Mouse (Mus musculus): ENCODE measurements at regions not wholly inside any gene's neighbourhood (a gene's known extent, or its start where the extent isn't known, plus 50 kb on each side); places are given as distances from the start of the nearest gene placed in this dataset.
A peak's percentile ranks its signal among the peaks of the same experiment; 100 is the strongest.

GRCm38 (mm10) chr13:41694749-41695419 lies 89.2 kb downstream of the Tmem170b start:
- H3K4me3 ChIP-seq: no peak overlapping the region
- WGBS: 88% methylated on average over 9 of the region's 9 CpGs
- no peaks in the 10 kb centered on the region for H3K9me3 ChIP-seq
- H3K4me2 ChIP-seq (replicated peaks): no peak overlapping the region
- H3K4me1 ChIP-seq: no peaks in the 10 kb centered on the region
- no peak overlapping the region for H3K27ac ChIP-seq
- no peak overlapping the region for H3K9ac ChIP-seq
- H3K27me3 ChIP-seq (replicated peaks): no peaks in the 10 kb centered on the region
- no peak for ATAC-seq (ENCODE audit: low FRiP score, low read depth)
- H3K36me3 ChIP-seq: no peaks in the 10 kb centered on the region

DNA sequence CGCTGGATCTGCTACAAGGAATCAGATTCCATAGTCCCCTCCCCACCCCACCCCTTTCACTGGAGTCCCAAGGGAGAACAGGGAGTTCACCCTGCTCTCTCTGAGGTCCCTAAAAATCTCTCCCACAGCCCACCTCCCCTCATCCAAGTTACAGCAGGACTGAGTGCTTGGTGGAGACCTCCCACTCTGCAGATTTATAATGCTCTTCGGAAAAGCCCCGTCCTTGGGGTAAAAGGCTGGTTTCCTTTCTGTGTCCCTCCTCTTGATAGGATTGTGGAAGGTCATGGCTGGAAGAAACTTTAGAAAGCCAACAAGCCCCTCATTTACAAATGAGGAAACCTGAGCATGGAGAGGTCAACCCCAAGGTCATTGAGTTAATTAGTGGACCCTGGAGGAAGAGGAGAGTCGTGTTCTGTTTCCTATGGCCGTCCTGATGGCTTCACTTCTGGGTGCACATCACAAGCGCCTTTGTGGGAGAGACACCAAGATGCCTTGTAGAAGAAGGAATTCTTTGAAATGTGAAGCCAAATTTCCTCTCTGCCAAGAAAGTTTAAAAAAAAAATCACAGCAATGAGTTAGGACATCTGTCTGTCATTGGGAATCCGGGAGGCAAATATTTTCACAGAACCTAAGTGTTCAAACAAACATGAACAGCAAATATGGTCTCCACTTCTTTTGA lies 91.2 kb downstream of the Tmem170b start:
- Histone ChIP-seq H3K27me3 (replicated peaks) (no peaks in the 10 kb centered on the region), H3K4me1 (no peaks in the 10 kb centered on the region), H3K4me3 (no peak overlapping the region), H3K36me3 (no peaks in the 10 kb centered on the region), H3K9me3 (no peaks in the 10 kb centered on the region), H3K27ac (no peak overlapping the region), H3K4me2 (replicated peaks) (no peak overlapping the region), H3K9ac (no peak overlapping the region)
- WGBS: 77% methylated on average over 7 of the region's 7 CpGs
- ATAC-seq (ENCODE audit: low FRiP score, low read depth): no peak

DNA sequence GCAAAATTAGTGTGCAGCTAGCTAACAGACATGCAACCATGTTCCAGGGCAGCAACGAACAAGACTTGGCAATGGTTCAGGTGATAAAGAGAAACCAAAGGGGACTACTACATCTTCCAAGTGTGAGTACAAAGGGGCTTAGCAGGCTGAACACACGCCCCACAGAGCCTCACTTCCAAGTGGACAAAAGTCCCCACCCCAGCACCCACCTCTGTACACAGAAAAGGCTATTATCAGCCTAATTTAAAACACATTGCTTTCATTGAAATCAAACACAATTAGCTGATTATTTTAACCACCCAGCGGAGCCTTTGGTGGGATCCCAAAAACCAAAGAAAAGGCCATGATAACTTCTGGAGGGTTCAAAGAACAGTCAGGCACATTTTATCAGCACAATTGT lies 95.6 kb downstream of the Tmem170b start:
- no peaks in the 10 kb centered on the region for H3K4me1 ChIP-seq

GRCm38 (mm10) chr13:41701829-41702231 lies 96.1 kb downstream of the Tmem170b start:
- no peaks in the 10 kb centered on the region for H3K9me3 ChIP-seq
- H3K4me3 ChIP-seq: no peak overlapping the region
- H3K4me2 ChIP-seq (replicated peaks): no peak overlapping the region
- WGBS: 74% methylated on average over 8 of the region's 8 CpGs
- no peaks in the 10 kb centered on the region for H3K4me1 ChIP-seq
- H3K36me3 ChIP-seq: no peaks in the 10 kb centered on the region
- no peak overlapping the region for H3K27ac ChIP-seq
- H3K9ac ChIP-seq: no peak overlapping the region
- H3K27me3 ChIP-seq (replicated peaks): no peaks in the 10 kb centered on the region
- no peak for ATAC-seq (ENCODE audit: low FRiP score, low read depth)

More for the DNA sequence above, 95.6 kb downstream of the Tmem170b start:
- Histone ChIP-seq H3K9me3 (no peaks in the 10 kb centered on the region), H3K27me3 (replicated peaks) (no peaks in the 10 kb centered on the region), H3K4me3 (no peak overlapping the region), H3K27ac (no peak overlapping the region), H3K9ac (no peak overlapping the region), H3K4me2 (replicated peaks) (no peak overlapping the region), H3K36me3 (no peaks in the 10 kb centered on the region)
- WGBS: 67% methylated on average over 3 of the region's 3 CpGs
- no peak for ATAC-seq (ENCODE audit: low FRiP score, low read depth)

GRCm38 (mm10) chr13:41703196-41703595 lies 97.5 kb downstream of the Tmem170b start:
- no peak for ATAC-seq (ENCODE audit: low FRiP score, low read depth)
- H3K27me3 ChIP-seq (replicated peaks): no peaks in the 10 kb centered on the region
- no peak overlapping the region for H3K4me2 ChIP-seq (replicated peaks)
- 86% methylated on average over 2 of the region's 2 CpGs for WGBS
- H3K9me3 ChIP-seq: no peaks in the 10 kb centered on the region
- H3K4me3 ChIP-seq: no peak overlapping the region
- H3K27ac ChIP-seq: no peak overlapping the region
- H3K36me3 ChIP-seq: no peaks in the 10 kb centered on the region
- H3K9ac ChIP-seq: no peak overlapping the region
- H3K4me1 ChIP-seq: no peaks in the 10 kb centered on the region

DNA sequence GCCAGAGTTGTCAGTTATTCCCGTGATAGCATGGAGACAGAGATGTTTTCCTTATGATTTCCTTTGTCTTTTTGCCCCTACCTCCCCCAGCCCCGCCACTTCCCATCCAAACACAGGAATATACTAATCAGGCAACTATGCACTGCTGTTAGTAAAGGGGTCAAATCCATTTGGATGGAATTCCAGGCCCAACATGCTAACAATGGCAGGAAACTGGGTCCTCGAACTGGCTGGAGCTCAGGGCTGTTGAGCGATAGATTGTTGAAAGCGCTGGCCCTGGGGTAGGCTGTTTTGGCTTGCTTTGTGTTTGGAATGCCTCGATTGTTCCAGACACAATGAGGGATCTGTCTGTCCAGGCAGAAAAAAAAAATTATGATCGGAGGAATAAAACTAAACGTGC lies 97.9 kb downstream of the Tmem170b start:
- no peaks in the 10 kb centered on the region for H3K4me1 ChIP-seq
- no peak overlapping the region for H3K9ac ChIP-seq
- no peaks in the 10 kb centered on the region for H3K36me3 ChIP-seq
- no peak overlapping the region for H3K4me2 ChIP-seq (replicated peaks)
- no peaks in the 10 kb centered on the region for H3K9me3 ChIP-seq
- no peak overlapping the region for H3K4me3 ChIP-seq
- no peaks in the 10 kb centered on the region for H3K27me3 ChIP-seq (replicated peaks)
- 70% methylated on average over 8 of the region's 8 CpGs for WGBS
- no peak for ATAC-seq (ENCODE audit: low FRiP score, low read depth)
- H3K27ac ChIP-seq: no peak overlapping the region

GRCm38 (mm10) chr13:41704806-41705205 lies 99.1 kb downstream of the Tmem170b start:
- Histone ChIP-seq H3K4me3 (no peak overlapping the region), H3K27me3 (replicated peaks) (no peaks in the 10 kb centered on the region), H3K4me1 (0 out of 2 replicates have a peak, but pooled peaks cover 3% of the 10 kb centered on the region), H3K27ac (no peak overlapping the region), H3K9me3 (no peaks in the 10 kb centered on the region), H3K4me2 (replicated peaks) (no peak overlapping the region), H3K9ac (no peak overlapping the region), H3K36me3 (no peaks in the 10 kb centered on the region)
- no peak for ATAC-seq (ENCODE audit: low FRiP score, low read depth)
- 95% methylated on average over 2 of the region's 2 CpGs for WGBS

DNA sequence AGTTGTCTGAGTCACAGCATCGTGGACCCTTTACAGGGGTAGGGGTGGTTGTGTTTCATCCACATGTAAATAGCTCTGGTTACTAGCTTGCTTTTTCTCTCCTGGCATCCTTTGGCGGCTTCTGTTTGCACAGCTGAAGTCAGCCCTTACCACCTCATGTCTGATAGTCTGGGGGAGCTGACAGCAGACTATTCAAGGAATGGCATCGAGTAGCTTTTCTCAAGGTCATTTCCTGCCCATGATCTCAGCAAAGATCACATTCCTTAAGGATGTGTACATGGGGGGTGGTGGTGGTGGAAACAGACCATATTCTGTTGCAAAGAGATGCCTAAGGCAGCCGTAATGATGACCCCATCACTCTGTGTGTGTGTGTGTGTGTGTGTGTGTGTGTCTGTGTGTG lies 99.9 kb downstream of the Tmem170b start:
- 0 out of 2 replicates have a peak, but pooled peaks cover 3% of the 10 kb centered on the region for H3K4me1 ChIP-seq
- H3K27me3 ChIP-seq (replicated peaks): no peaks in the 10 kb centered on the region
- no peak overlapping the region for H3K4me2 ChIP-seq (replicated peaks)
- H3K4me3 ChIP-seq: no peak overlapping the region
- H3K9me3 ChIP-seq: no peaks in the 10 kb centered on the region
- no peak for ATAC-seq (ENCODE audit: low FRiP score, low read depth)
- H3K36me3 ChIP-seq: no peaks in the 10 kb centered on the region
- WGBS: 69% methylated on average over 4 of the region's 4 CpGs
- no peak overlapping the region for H3K9ac ChIP-seq
- no peak overlapping the region for H3K27ac ChIP-seq

DNA sequence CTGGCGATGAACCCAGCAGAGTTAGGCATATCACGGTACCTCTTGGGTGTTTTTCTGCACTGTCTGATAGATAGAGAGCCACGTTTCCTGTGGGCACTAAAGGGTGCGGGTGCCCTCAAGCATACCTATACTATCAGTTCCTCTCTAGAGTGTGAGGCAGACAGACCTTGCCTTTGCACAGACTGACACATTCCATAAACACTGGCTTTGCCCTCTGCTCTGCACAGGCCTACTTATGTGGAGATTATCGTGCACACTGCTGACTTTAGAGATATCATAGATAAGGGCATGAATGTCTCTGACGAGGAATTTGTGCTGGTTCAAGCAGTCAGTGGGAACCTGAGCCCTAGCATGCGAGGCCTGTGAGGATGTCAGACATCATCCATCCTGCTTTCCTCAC lies 102.1 kb downstream of the Tmem170b start:
- no peaks in the 10 kb centered on the region for H3K9me3 ChIP-seq
- H3K36me3 ChIP-seq: no peaks in the 10 kb centered on the region
- 0 out of 2 replicates have a peak, but pooled peaks cover 4% of the 10 kb centered on the region for H3K4me1 ChIP-seq
- ATAC-seq (ENCODE audit: low FRiP score, low read depth): no peak
- 88% methylated on average over 7 of the region's 7 CpGs for WGBS
- H3K4me3 ChIP-seq: no peak overlapping the region
- no peaks in the 10 kb centered on the region for H3K27me3 ChIP-seq (replicated peaks)
- no peak overlapping the region for H3K4me2 ChIP-seq (replicated peaks)
- no peak overlapping the region for H3K27ac ChIP-seq
- H3K9ac ChIP-seq: no peak overlapping the region

- H3K4me2 ChIP-seq (replicated peaks): no peak overlapping the region
- no peak overlapping the region for H3K27ac ChIP-seq
- no peaks in the 10 kb centered on the region for H3K9me3 ChIP-seq
- H3K36me3 ChIP-seq: no peaks in the 10 kb centered on the region
- H3K4me1 ChIP-seq: 0 out of 2 replicates have a peak, but pooled peaks cover 6% of the 10 kb centered on the region
- 74% methylated on average over 7 of the region's 7 CpGs for WGBS
- no peak overlapping the region for H3K9ac ChIP-seq
- ATAC-seq (ENCODE audit: low FRiP score, low read depth): no peak
- H3K4me3 ChIP-seq: no peak overlapping the region
- no peaks in the 10 kb centered on the region for H3K27me3 ChIP-seq (replicated peaks)
These were observed 103.4 kb downstream of the Tmem170b start for GRCm38 (mm10) chr13:41709071-41709470.

DNA sequence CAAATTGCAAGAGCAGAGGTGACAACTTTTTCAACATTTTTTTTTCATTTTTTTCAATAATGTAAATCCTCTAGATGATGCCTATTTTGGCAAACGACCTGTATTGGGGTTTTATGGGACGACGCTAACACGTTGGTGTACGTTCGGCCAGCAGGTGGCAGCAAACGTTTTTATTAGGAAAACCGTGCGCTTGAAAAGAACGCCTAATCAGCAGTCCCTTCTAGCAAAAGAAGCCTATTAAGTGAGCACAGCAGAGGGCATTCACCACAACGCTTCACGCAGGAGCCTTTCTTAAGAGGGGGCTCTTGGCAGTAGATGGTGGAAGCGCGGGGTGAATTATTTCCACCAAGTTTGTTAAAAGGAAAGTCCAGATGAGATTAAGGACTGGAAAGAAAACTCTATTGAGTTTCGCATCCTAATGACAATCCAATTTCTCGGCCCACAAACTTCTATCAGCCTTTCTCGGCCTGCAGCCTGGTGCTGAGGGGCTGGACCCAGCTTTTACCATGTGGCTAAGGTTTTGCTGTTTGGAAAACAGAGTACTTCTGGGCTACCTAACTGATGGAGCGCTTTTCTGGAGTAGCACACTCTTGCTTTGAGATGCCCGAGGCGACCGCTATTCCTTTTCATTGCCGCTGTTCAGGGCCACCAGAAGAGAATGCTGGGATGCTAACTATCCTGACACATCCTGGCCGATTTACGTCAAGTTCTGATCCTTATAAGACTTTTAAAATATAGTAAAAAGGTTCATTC lies 103.9 kb downstream of the Tmem170b start:
- Histone ChIP-seq H3K4me2 (replicated peaks) (no peak overlapping the region; the same call in 1 of the 2 replicates), H3K4me3 (no peak overlapping the region), H3K36me3 (no peaks in the 10 kb centered on the region), H3K27ac (no peak overlapping the region), H3K9ac (no peak overlapping the region), H3K27me3 (replicated peaks) (no peaks in the 10 kb centered on the region), H3K4me1 (0 out of 2 replicates have a peak, but pooled peaks cover 6% of the 10 kb centered on the region), H3K9me3 (no peaks in the 10 kb centered on the region)
- WGBS: 36% methylated on average over 24 of the region's 24 CpGs
- ATAC-seq (ENCODE audit: low FRiP score, low read depth): 0 out of 2 replicates have a peak, but pooled peaks have one; percentile 53

- H3K4me3 ChIP-seq: no peak overlapping the region
- no peaks in the 10 kb centered on the region for H3K36me3 ChIP-seq
- no peak overlapping the region for H3K4me2 ChIP-seq (replicated peaks)
- no peak overlapping the region for H3K9ac ChIP-seq
- H3K27me3 ChIP-seq (replicated peaks): no peaks in the 10 kb centered on the region
- WGBS: 58% methylated on average over 8 of the region's 8 CpGs
- no peak overlapping the region for H3K27ac ChIP-seq
- H3K9me3 ChIP-seq: no peaks in the 10 kb centered on the region
- no peak for ATAC-seq (ENCODE audit: low FRiP score, low read depth)
- 0 out of 2 replicates have a peak, but pooled peaks cover 6% of the 10 kb centered on the region for H3K4me1 ChIP-seq
These were observed 106.9 kb downstream of the Tmem170b start for GRCm38 (mm10) chr13:41712616-41713015.

Data from neural tube, embryonic 12.5 days (tissue).